Mouse (Mus musculus): ENCODE results near the gene Dync1li2. TPM values are rescaled to one million over a fixed set of nuclear protein-coding genes. Genes with fewer than 3 reads are reported as not detected.
A peak's percentile ranks its signal among the peaks of the same experiment; 100 is the strongest.

Gene Dync1li2
- 100 to 1,000 TPM; 272 to 275 TPM for total RNA-seq (2021)
- long read RNA-seq, experiment 1, full-length matches to known transcripts, result 36 of 94 reads
- long read RNA-seq, experiment 1, partial matches to known transcripts, result 10 of 94 reads
- long read RNA-seq, experiment 1, other reads (novel, unspliced or antisense), result 48 of 94 reads
- long read RNA-seq, experiment 2, full-length matches to known transcripts, result 49 of 116 reads
- long read RNA-seq, experiment 2, partial matches to known transcripts, result 8 of 116 reads
- long read RNA-seq, experiment 2, other reads (novel, unspliced or antisense), result 59 of 116 reads

DNA sequence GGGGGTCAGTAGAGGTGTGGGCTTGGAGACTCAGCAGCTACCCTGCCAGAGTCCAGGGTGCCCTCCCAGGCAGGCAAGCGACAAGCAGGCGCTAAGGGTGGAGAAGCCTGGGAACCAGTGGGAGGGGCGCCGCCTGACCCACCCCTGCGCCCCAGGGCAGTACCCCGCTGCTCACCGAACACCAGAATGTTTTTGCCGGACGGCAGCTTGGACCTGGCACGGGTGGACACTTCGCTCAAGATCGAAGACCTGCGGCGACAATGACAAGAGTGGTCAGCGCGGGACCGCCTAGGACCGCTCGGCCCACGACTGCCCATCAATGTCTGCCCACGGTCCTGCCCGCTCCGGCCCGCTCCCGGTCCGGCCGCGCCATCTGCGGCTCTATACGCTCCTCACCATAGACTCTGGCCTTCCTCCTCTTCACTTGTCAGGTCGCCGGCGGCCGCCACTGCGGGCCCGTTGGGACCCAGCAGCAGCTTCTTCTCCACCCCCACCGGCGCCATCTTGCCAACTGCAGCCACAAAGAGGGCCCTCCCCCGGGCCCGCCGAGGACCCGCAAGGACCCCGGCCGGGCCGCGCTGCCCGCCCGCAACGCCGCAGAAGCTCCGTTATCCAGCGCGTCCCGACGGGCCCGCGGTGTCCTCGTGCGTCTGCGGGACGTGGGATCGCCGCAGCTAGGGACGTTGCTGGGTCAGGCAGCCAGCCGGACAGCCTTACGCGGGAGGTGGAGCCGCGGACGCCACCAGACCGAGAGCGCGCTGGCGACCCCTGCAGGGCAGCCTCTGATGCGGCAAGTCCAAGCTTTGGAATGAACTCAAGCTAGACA is at the start of gene Dync1li2:
Dync1li2 (minus strand) TSS at position 749 of the 826 bp plus-strand sequence.
- Histone ChIP-seq H3K27ac (peak within 1 kb of the TSS; percentile 98), H3K4me3 (peak within 1 kb of the TSS; percentile 68)
- peak; percentile 89 to 94 for DNase-seq (ENCODE audit: low spot score in 2 of 2)
- TF ChIP-seq CTCF (conservative IDR thresholded peaks at IDR 0.05), result peak; percentile 92

DNA sequence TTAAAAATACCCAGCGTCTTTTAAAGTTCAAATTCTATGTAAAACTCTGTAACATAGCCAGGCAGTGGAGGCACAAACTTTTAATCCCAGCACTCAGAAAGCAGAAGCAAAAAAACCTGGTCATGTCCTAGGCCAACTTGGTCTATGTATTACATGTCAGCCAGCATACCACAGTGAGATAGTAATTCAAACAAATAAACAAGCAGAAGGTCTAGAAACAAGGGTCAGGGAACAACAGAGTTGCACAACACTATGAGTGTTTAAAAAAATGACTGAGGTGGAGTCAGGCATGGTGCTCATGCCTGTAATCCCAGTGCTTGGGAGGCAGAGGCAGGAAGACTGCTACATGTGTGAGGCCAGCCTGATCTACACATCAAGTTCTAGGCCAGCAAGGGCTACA is 36.2 kb upstream of the Dync1li2 start:
- no peak for TF ChIP-seq CTCF (conservative IDR thresholded peaks at IDR 0.05)
- Histone ChIP-seq H3K4me3 (no peak overlapping the region), H3K27ac (no peak overlapping the region)
- DNase-seq (ENCODE audit: low spot score in 2 of 2), result no peak

DNA sequence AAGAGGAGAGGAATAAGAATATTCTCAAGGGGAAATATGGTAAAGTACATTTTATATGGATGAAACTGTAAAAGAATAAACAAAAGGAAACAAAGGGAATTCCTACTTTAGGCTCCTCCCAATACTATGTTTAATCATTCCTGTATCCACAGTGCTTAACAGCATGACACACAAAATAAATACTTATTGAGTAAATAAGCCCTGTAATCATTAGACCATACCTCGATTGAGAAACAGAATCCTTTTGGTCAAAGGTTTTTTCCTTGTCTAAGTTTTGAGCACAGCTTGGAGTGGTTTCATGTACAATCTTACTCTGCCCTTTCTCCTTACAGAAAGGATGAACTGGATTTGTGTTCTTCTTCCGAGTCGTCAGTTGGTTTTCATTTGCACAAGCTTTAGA is 29.6 kb upstream of the Dync1li2 start:
- DNase-seq (ENCODE audit: low spot score in 2 of 2), result no peak
- no peak for TF ChIP-seq CTCF (conservative IDR thresholded peaks at IDR 0.05)
- no peak overlapping the region for H3K27ac ChIP-seq
- H3K4me3 ChIP-seq, result no peak overlapping the region

DNA sequence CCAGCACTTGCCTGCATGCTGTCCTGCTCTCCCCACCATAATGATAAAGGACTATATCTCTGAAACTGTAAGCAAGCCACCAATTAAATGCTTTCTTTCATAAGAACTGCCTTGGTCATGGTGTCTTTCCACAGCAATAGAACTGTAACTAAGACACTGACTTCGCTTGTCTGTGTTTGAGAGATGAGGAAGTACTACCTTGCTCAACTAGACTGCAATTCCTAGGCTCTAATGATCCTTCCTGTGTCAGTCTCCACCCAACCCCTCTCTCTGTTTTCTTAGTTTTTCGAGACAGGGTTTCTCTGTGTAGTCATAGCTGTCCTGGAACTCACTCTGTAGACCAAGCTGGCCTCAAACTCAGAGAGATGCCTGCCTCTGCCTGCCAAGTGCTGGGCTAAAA is 24.6 kb upstream of the Dync1li2 start:
- no peak for TF ChIP-seq CTCF (conservative IDR thresholded peaks at IDR 0.05)
- DNase-seq (ENCODE audit: low spot score in 2 of 2), result no peak
- no peak overlapping the region for H3K4me3 ChIP-seq
- H3K27ac ChIP-seq, result no peak overlapping the region

DNA sequence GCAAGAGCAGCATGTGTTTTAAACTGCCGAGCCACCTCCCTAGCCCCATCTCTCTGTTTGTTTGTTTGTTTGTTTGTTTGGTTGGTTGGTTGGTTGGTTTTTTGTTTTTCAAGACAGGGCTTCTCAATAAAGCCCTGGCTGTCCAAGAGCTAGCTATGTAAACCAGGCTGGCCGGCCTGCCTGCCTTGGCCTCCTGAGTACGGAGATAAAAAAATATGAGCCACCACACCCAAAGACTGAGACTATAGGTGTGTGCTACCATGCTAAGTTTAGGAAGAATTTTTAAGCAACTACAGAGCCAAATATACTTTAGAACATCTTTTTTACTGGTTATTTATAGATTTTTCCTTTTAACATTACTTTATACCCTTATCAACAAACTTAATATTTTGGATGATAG is 9.3 kb upstream of the Dync1li2 start:
- H3K27ac ChIP-seq, result no peak overlapping the region
- TF ChIP-seq CTCF (conservative IDR thresholded peaks at IDR 0.05), result no peak
- no peak overlapping the region for H3K4me3 ChIP-seq
- DNase-seq (ENCODE audit: low spot score in 2 of 2), result no peak

DNA sequence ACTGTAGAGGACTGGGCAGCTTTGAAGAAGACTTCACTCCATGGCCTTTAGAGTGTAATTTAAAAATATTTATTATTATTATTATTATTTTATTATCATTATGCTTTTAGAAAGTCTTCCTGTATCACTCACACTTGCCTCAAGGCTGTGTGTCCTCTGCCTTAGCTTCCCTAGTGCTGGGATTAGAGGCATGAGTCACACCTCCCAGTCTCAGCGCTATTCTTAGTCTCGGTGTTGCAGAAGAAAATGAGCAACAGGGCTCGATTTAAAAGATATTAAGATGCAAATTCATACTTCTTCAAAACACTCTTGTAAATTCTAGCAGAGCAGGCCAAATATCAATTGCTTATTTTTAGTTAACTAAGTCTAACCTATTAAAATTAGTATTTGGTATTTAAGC is 5.9 kb upstream of the Dync1li2 start:
- H3K27ac ChIP-seq, result no peak overlapping the region
- DNase-seq (ENCODE audit: low spot score in 2 of 2), result no peak
- no peak for TF ChIP-seq CTCF (conservative IDR thresholded peaks at IDR 0.05)
- no peak overlapping the region for H3K4me3 ChIP-seq

DNA sequence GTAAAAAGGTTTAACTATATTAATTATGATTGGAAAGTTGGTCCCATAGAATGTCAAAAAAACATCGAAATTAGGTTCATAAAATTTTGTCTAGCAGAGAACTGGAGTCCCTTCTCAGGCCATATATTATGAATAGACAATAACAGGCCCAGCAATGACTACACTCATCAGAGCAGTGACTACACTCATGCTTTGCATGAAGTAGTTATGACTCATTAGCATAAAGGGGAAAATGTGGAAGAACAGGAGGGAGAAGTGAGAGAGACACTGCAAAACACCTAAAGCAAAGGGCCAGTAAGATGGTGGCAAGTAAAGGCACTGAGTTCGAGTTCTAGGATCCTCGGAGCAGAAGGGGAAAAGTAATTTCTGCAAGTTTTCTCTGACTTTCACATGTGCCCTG is 3.2 kb upstream of the Dync1li2 start:
- no peak for DNase-seq (ENCODE audit: low spot score in 2 of 2)
- no peak overlapping the region for H3K4me3 ChIP-seq
- TF ChIP-seq CTCF (conservative IDR thresholded peaks at IDR 0.05), result no peak
- H3K27ac ChIP-seq, result no peak overlapping the region

DNA sequence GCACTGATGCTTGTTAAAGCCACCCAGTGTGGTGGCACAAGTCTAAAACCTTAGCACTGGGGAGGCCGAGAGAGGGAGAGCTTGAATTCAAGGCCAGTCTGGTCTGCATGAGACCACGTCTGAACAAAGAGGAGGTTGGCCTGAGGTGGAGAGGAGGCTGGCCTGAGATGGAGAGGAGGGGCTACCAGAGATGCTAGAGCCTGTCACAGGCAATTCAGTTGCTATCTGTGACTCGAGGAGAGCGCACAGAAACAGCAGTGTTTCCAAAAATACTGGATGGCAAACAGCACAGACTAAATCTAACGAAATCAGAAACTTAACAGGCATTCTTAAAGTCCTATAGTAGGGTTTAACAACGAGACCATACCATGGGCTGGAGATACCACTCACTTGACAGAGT is 2.4 kb upstream of the Dync1li2 start:
- no peak for TF ChIP-seq CTCF (conservative IDR thresholded peaks at IDR 0.05)
- no peak overlapping the region for H3K4me3 ChIP-seq
- DNase-seq (ENCODE audit: low spot score in 2 of 2), result no peak
- no peak overlapping the region for H3K27ac ChIP-seq

DNA sequence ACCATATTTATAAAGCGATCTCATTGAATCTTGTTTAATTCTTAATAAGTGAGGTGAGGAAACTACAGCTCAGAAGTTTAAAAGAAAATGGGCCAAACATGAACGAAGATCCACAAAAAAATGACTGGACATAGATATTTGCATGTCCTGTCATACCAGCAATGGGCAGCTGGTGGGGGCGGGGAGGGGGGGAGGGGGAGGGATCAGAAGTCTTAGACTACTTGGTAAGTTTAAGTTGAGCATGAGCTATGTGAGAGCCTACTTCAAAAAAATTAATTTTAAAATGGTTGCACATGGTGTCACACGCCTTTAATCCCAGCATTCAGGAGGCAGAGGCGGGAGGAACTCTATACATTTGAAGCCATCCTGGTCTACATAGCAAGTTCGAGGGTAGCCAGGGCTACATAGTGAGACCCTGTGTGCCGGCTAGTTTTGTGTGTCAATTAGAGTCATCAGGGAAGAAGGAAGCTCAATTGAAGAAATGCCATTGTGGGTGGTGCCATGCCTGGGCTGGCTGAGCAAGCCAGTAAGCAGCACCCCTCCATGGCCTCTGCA is 355 bp upstream of the Dync1li2 start:
- Histone ChIP-seq H3K27ac (peak overlapping the region; percentile 98), H3K4me3 (peak overlapping the region; percentile 68)
- TF ChIP-seq CTCF (conservative IDR thresholded peaks at IDR 0.05), result no peak
- DNase-seq (ENCODE audit: low spot score in 2 of 2), result no peak

DNA sequence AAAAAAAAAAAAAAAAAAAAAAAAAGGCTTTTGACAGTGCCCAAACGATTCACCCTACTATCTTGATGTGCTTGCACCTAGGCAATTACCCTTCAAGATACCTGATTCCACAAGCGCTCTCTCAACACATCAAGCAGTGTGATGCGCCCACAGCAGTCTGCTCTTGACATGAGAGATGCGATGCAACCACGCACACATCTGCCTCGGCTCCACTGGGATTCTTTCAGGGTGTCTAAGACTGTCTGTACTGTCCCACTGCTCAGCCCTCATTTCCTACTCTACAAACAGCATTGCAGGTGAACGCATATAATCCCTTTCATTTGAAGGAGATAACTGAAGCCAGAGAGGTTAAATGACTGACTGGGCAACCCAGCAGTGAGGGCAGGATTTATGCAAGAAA is 1.2 kb downstream of the Dync1li2 start:
- H3K27ac ChIP-seq, result peak overlapping the region; percentile 98

DNA sequence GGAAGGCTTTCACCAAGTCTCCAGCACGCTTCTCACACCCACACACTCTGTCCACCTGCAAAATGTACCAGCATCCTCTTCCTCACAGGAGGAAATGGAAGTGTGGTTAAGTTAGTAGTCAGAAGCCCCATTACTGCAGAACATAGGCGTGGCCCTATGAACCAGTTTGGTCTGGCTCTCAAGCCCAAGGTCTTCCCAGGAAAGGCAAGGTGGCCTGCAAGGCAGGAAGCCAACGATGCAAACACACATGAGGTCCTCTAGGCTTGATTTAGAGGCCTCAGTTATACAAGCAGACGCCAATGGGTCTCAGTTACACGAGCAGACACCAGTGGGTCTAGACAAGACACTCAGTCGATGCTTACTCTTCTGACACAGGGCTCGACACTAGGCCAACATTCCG is 3.4 kb downstream of the Dync1li2 start:
- no peak for DNase-seq (ENCODE audit: low spot score in 2 of 2)
- Histone ChIP-seq H3K4me3 (no peak overlapping the region), H3K27ac (no peak overlapping the region)
- no peak for TF ChIP-seq CTCF (conservative IDR thresholded peaks at IDR 0.05)

More for the DNA sequence above, 1.2 kb downstream of the Dync1li2 start:
- no peak for TF ChIP-seq CTCF (conservative IDR thresholded peaks at IDR 0.05)
- DNase-seq (ENCODE audit: low spot score in 2 of 2), result no peak
- peak overlapping the region; percentile 68 for H3K4me3 ChIP-seq

DNA sequence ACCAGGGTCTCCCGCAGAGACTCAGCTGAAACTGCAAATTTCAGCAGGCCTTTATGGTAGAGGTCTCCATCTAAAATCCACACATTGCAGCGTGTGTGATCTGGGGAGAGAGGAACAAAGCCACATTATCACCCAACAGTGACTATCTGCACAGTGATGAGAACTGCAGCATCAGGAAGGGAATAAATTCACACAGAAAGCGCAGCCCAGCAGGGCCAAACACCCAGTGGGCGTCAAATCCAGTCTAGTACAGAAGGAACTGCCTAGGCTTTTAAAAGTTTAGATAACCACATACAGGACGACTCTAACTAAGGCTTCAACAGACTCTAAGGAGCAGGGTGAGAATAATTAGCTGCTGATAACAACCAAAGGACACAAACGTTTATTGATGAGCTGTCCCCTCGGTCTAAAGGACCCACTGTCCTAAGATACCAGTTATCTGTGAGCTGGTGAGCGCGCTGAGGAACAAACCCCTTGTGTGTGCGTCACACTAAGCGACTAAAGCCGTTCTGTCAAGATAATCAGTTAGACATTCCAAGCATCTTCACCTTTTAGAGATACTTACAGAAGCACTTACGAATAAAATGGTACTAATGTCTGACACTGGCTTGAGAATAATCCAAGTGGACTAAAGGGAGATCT is 5.2 kb downstream of the Dync1li2 start:
- no peak for DNase-seq (ENCODE audit: low spot score in 2 of 2)
- Histone ChIP-seq H3K4me3 (peak overlapping the region; percentile 6; the same call in 1 of the 2 replicates), H3K27ac (peak overlapping the region; percentile 89)
- no peak for TF ChIP-seq CTCF (conservative IDR thresholded peaks at IDR 0.05)

DNA sequence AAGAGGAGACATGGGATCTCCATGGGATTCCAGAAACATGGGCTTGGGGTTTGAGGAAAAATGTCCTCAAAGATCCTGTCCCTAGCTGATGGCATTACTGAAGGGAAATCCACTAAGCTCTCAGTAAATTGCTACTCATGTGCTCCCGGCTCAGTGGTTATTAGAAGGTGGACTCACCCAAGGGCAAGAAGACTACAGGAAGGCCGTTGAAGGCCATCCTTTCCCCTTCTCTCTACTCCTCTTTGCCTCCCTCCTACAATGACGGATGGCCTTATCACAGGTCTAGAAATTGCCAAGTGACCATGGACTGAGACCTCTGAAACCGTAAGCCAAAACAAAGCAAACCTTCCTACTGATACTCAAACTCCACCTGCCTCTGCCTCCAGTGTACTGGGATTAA is 6.3 kb downstream of the Dync1li2 start:
- no peak for DNase-seq (ENCODE audit: low spot score in 2 of 2)
- no peak for TF ChIP-seq CTCF (conservative IDR thresholded peaks at IDR 0.05)
- peak overlapping the region; percentile 36 for H3K4me3 ChIP-seq
- peak overlapping the region; percentile 89 for H3K27ac ChIP-seq

All from layer of hippocampus, adult 2 months (tissue).